Mouse (Mus musculus): Measurements from ENCODE around the gene Tab3.

The Tab3 gene

GRCm38 (mm10) chrX:85573532-85574181 is at the start of gene Tab3:
Gene Tab3 (plus strand): TSS chrX:85574022.
- peak; percentile 98 for DNase-seq (ENCODE audit: low read depth, low spot score)

- no peak for DNase-seq (ENCODE audit: low read depth, low spot score)
These were observed 48.3 kb upstream of the Tab3 start for GRCm38 (mm10) chrX:85525545-85525944.

- no peak for DNase-seq (ENCODE audit: low read depth, low spot score)
These were observed 47.4 kb upstream of the Tab3 start for GRCm38 (mm10) chrX:85526263-85527019.

GRCm38 (mm10) chrX:85558931-85559330 is 14.9 kb upstream of the Tab3 start:
- DNase-seq (ENCODE audit: low read depth, low spot score): peak; percentile 21

- DNase-seq (ENCODE audit: low read depth, low spot score): no peak
These were observed 7.6 kb upstream of the Tab3 start for GRCm38 (mm10) chrX:85566256-85566655.

GRCm38 (mm10) chrX:85574182-85574541 is 340 bp downstream of the Tab3 start:
- no peak for DNase-seq (ENCODE audit: low read depth, low spot score)

GRCm38 (mm10) chrX:85576310-85576709 is 2.5 kb downstream of the Tab3 start:
- no peak for DNase-seq (ENCODE audit: low read depth, low spot score)

- DNase-seq (ENCODE audit: low read depth, low spot score): no peak
These were observed 6.9 kb downstream of the Tab3 start for GRCm38 (mm10) chrX:85580768-85581167.

GRCm38 (mm10) chrX:85582517-85582916 is 8.7 kb downstream of the Tab3 start:
- no peak for DNase-seq (ENCODE audit: low read depth, low spot score)

- DNase-seq (ENCODE audit: low read depth, low spot score): no peak
These were observed 11.8 kb downstream of the Tab3 start for GRCm38 (mm10) chrX:85585575-85585974.

GRCm38 (mm10) chrX:85614701-85615100 is 40.9 kb downstream of the Tab3 start:
- no peak for DNase-seq (ENCODE audit: low read depth, low spot score)

- DNase-seq (ENCODE audit: low read depth, low spot score): peak; percentile 77
These were observed 72.5 kb downstream of the Tab3 start for GRCm38 (mm10) chrX:85646204-85646777.

GRCm38 (mm10) chrX:85676808-85677207 is 103.0 kb downstream of the Tab3 start:
- peak; percentile 47 for DNase-seq (ENCODE audit: low read depth, low spot score)

GRCm38 (mm10) chrX:85682125-85682524 is 108.3 kb downstream of the Tab3 start:
- peak; percentile 2 for DNase-seq (ENCODE audit: low read depth, low spot score)

GRCm38 (mm10) chrX:85683723-85684122 is 109.9 kb downstream of the Tab3 start:
- no peak for DNase-seq (ENCODE audit: low read depth, low spot score)
